Mouse (Mus musculus) erythroblast, embryonic 14.5 days (primary cell): ENCODE results near the gene Mettl13.

Experiments
- GATA1 ChIP-seq: IDR thresholded peaks from 2 replicates; pipeline ENCODE4 v1.6.1; 2012; ENCODE audit warnings: low read length, inconsistent platforms, mixed read lengths
- TAL1 ChIP-seq: IDR thresholded peaks from 3 replicates; pipeline ENCODE4 v1.6.1; 2012; ENCODE audit warnings: low read length, inconsistent platforms, mixed read lengths

DNA sequence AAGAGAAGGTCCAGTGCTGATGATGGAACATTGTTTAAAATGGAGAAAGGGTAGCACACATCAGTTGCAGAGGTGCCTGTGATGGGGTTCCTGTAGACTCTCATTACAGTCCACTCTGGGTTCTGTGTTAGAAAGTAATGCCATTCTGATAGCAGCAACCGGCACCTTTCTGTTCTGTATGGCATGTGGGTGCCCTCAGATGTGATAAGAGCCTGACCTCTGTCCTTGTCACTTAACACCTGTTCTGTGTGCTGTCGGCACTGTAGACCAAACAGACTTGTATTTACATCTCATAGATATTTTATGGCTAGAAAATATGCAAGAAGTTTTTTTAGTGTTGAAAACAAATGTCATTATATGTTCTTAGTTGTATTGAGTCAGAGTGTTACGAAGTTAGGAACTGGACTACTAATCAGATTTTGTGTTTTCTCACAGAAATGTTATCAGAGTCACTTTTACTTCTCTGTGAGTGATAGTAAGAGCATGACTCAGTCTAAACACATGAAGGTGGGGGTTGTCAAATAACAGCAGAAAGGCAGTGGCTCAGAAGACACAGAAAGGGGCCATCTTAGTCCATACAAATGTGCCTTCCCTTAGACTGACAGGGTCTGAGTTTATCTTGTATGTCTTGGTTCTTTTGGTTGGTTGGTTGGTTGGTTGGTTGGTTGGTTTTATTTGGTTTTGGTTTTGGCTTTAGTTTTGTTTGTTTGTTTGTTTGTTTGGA lies 49.2 kb upstream of the Mettl13 start:
- TF ChIP-seq GATA1 (no peak), TAL1 (no peak)
